Mouse (Mus musculus): ENCODE data around the gene Psmb4. TPM values are rescaled to one million over a fixed set of nuclear protein-coding genes. Genes with fewer than 3 reads are reported as not detected.
"Not testable (repeated sequence)": the region's sequence is repeated elsewhere in the genome, so short reads cannot be mapped to it uniquely, and the experiment has no call there.

Psmb4 gene
- total and polyA plus RNA-seq, 3 experiments, result 481 to 798 (median 554) TPM

- no peak for TF ChIP-seq GABPA (IDR thresholded peaks at IDR 0.05; ENCODE audit: insufficient replicate concordance, low read depth, low read length)
Measured at GRCm38 (mm10) chr3:94886316-94887224, at the start of gene Psmb4 (continued).

GRCm38 (mm10) chr3:94936147-94936546, 49.4 kb upstream of the Psmb4 start:
- dilution Hi-C loops (cut with MboI; ENCODE audit: extremely low pct_ligation_motif_present, extremely low pct_unique_long_range_greater_than_20kb, low sequenced_read_pairs); H3K9me3 ChIP-seq (replicated peaks; ENCODE audit: low read length); H3K4me3 ChIP-seq (replicated peaks in 1 of 3; ENCODE audit: low read depth in 2 of 3, low read length in 2 of 3, poor library complexity in 1 of 3); DNase-seq (ENCODE audit: extremely low read depth); H3K27ac ChIP-seq (ENCODE audit: insufficient read depth, low read depth); H3K27me3 ChIP-seq (replicated peaks); in situ Hi-C loops (cut with MboI; ENCODE audit: low pct_ligation_motif_present, low pct_unique_long_range_greater_than_20kb, low sequenced_read_pairs); H3K9ac ChIP-seq (ENCODE audit: insufficient read depth, low read depth); H3K4me1 ChIP-seq (ENCODE audit: control insufficient read depth in 1 of 2, insufficient read depth in 2 of 2); H3K36me3 ChIP-seq (replicated peaks in 1 of 2; ENCODE audit: control insufficient read depth in 1 of 2, insufficient read depth in 1 of 2, low read length in 1 of 2); H3K4me2 ChIP-seq (ENCODE audit: insufficient read depth, low read depth, poor library complexity, severe bottlenecking); H3K79me2 ChIP-seq (replicated peaks; ENCODE audit: control insufficient read depth, extremely low read depth, insufficient read depth, poor library complexity, severe bottlenecking): not testable (repeated sequence)

GRCm38 (mm10) chr3:94935332-94935731, 48.6 kb upstream of the Psmb4 start:
- H3K36me3 ChIP-seq (replicated peaks in 1 of 2; ENCODE audit: control insufficient read depth in 1 of 2, insufficient read depth in 1 of 2, low read length in 1 of 2); H3K27ac ChIP-seq (ENCODE audit: insufficient read depth, low read depth); H3K4me3 ChIP-seq (replicated peaks in 1 of 3; ENCODE audit: low read depth in 2 of 3, low read length in 2 of 3, poor library complexity in 1 of 3); H3K79me2 ChIP-seq (replicated peaks; ENCODE audit: control insufficient read depth, extremely low read depth, insufficient read depth, poor library complexity, severe bottlenecking); H3K9me3 ChIP-seq (replicated peaks; ENCODE audit: low read length); DNase-seq (ENCODE audit: extremely low read depth); H3K4me2 ChIP-seq (ENCODE audit: insufficient read depth, low read depth, poor library complexity, severe bottlenecking); H3K4me1 ChIP-seq (ENCODE audit: control insufficient read depth in 1 of 2, insufficient read depth in 2 of 2); H3K27me3 ChIP-seq (replicated peaks); H3K9ac ChIP-seq (ENCODE audit: insufficient read depth, low read depth); dilution Hi-C loops (cut with MboI; ENCODE audit: extremely low pct_ligation_motif_present, extremely low pct_unique_long_range_greater_than_20kb, low sequenced_read_pairs); in situ Hi-C loops (cut with MboI; ENCODE audit: low pct_ligation_motif_present, low pct_unique_long_range_greater_than_20kb, low sequenced_read_pairs): not testable (repeated sequence)

GRCm38 (mm10) chr3:94934564-94934963, 47.8 kb upstream of the Psmb4 start:
- H3K4me2 ChIP-seq (ENCODE audit: insufficient read depth, low read depth, poor library complexity, severe bottlenecking); in situ Hi-C loops (cut with MboI; ENCODE audit: low pct_ligation_motif_present, low pct_unique_long_range_greater_than_20kb, low sequenced_read_pairs); H3K9me3 ChIP-seq (replicated peaks; ENCODE audit: low read length); H3K4me1 ChIP-seq (ENCODE audit: control insufficient read depth in 1 of 2, insufficient read depth in 2 of 2); dilution Hi-C loops (cut with MboI; ENCODE audit: extremely low pct_ligation_motif_present, extremely low pct_unique_long_range_greater_than_20kb, low sequenced_read_pairs); H3K4me3 ChIP-seq (replicated peaks in 1 of 3; ENCODE audit: low read depth in 2 of 3, low read length in 2 of 3, poor library complexity in 1 of 3); H3K9ac ChIP-seq (ENCODE audit: insufficient read depth, low read depth); DNase-seq (ENCODE audit: extremely low read depth); H3K27me3 ChIP-seq (replicated peaks); H3K36me3 ChIP-seq (replicated peaks in 1 of 2; ENCODE audit: control insufficient read depth in 1 of 2, insufficient read depth in 1 of 2, low read length in 1 of 2); H3K79me2 ChIP-seq (replicated peaks; ENCODE audit: control insufficient read depth, extremely low read depth, insufficient read depth, poor library complexity, severe bottlenecking); H3K27ac ChIP-seq (ENCODE audit: insufficient read depth, low read depth): not testable (repeated sequence)

- in situ Hi-C loops (cut with MboI; ENCODE audit: low pct_ligation_motif_present, low pct_unique_long_range_greater_than_20kb, low sequenced_read_pairs); dilution Hi-C loops (cut with MboI; ENCODE audit: extremely low pct_ligation_motif_present, extremely low pct_unique_long_range_greater_than_20kb, low sequenced_read_pairs); H3K27me3 ChIP-seq (replicated peaks); H3K4me2 ChIP-seq (ENCODE audit: insufficient read depth, low read depth, poor library complexity, severe bottlenecking); DNase-seq (ENCODE audit: extremely low read depth); H3K36me3 ChIP-seq (replicated peaks in 1 of 2; ENCODE audit: control insufficient read depth in 1 of 2, insufficient read depth in 1 of 2, low read length in 1 of 2); H3K9me3 ChIP-seq (replicated peaks; ENCODE audit: low read length); H3K4me3 ChIP-seq (replicated peaks in 1 of 3; ENCODE audit: low read depth in 2 of 3, low read length in 2 of 3, poor library complexity in 1 of 3); H3K9ac ChIP-seq (ENCODE audit: insufficient read depth, low read depth); H3K79me2 ChIP-seq (replicated peaks; ENCODE audit: control insufficient read depth, extremely low read depth, insufficient read depth, poor library complexity, severe bottlenecking); H3K4me1 ChIP-seq (ENCODE audit: control insufficient read depth in 1 of 2, insufficient read depth in 2 of 2); H3K27ac ChIP-seq (ENCODE audit: insufficient read depth, low read depth): not testable (repeated sequence)
Measured at GRCm38 (mm10) chr3:94933604-94934003, 46.8 kb upstream of the Psmb4 start.

Data from CH12.LX (cell line).